Mouse (Mus musculus) brain, embryonic 14.5 days (tissue): ENCODE data around the gene Pus10.

Experiments used
- CTCF ChIP-seq: fragments of 200-500 bp; IDR thresholded peaks from 2 replicates; pipeline ENCODE4 v1.5.1; 2012; ENCODE audit warnings: inconsistent platforms, mild to moderate bottlenecking, moderate library complexity, borderline replicate concordance; ENCODE audit not compliant: insufficient read depth, insufficient read length; ENCODE audit errors: extremely low read depth
- POLR2A ChIP-seq: fragments of 200-500 bp; IDR thresholded peaks from 2 replicates; pipeline ENCODE4 v1.6.1; 2012; ENCODE audit warnings: mild to moderate bottlenecking, inconsistent platforms, borderline replicate concordance; ENCODE audit not compliant: poor library complexity, insufficient read depth, insufficient read length, severe bottlenecking; ENCODE audit errors: extremely low read depth

GRCm38 (mm10) chr11:23718856-23719255 is 53.4 kb downstream of the Pus10 start:
- TF ChIP-seq POLR2A (no peak), CTCF (no peak)
